8 mouse cellular contexts compared by ENCODE assay signal in genomic region chr16:91484387-91484786, GRCm38 (mm10). TPM values are rescaled to one million over a fixed set of nuclear protein-coding genes. Genes with fewer than 3 reads are reported as not detected.
A peak's percentile ranks its signal among the peaks of the same experiment; 100 is the strongest.
DNase-seq lines count a peak whose midpoint lies in the region; ATAC-seq and TF ChIP-seq lines count a peak whose summit lies in the region.

No protein-coding gene starts in this region.

- H3K27ac ChIP-seq in heart, embryonic 10.5 days, result peak overlapping the region; percentile 95
- peak overlapping the region; percentile 82 for H3K27ac ChIP-seq in ES-Bruce4 (ENCODE audit: insufficient read depth, low read length)
- peak overlapping the region; percentile 13; the same call in 1 of the 2 replicates for H3K27ac ChIP-seq in forebrain, embryonic 11.5 days (ENCODE audit: low read depth, low read length)
- H3K27ac ChIP-seq in liver, embryonic 11.5 days (ENCODE audit: low read depth, low read length), result peak overlapping the region; percentile 98

- no peak for TF ChIP-seq CTCF in ES-Bruce4 (IDR thresholded peaks at IDR 0.05; ENCODE audit: low read depth, low read length)

- peak; percentile 31 for ATAC-seq in forebrain, embryonic 11.5 days (replicated peaks; ENCODE audit: low FRiP score)
- ATAC-seq in liver, embryonic 11.5 days (replicated peaks; ENCODE audit: low FRiP score), result peak; percentile 24; the same call in 1 of the 2 replicates

- H3K4me3 ChIP-seq in heart, embryonic 10.5 days, result peak overlapping the region; percentile 84
- H3K4me3 ChIP-seq in ES-Bruce4 (ENCODE audit: low read depth, low read length), result peak overlapping the region; percentile 91
- peak overlapping the region; percentile 87 for H3K4me3 ChIP-seq in forebrain, embryonic 11.5 days (ENCODE audit: low read depth, low read length)
- peak overlapping the region; percentile 93 for H3K4me3 ChIP-seq in liver, embryonic 11.5 days (ENCODE audit: low read depth, low read length)

- H3K4me2 ChIP-seq in forebrain, embryonic 11.5 days (ENCODE audit: low read depth, low read length, severe bottlenecking), result peak overlapping the region; percentile 57
- peak overlapping the region; percentile 71 for H3K4me2 ChIP-seq in liver, embryonic 11.5 days

- H3K4me1 ChIP-seq in heart, embryonic 10.5 days, result peaks cover 8% of the 10 kb centered on the region
- H3K4me1 ChIP-seq in ES-Bruce4 (ENCODE audit: control insufficient read depth, insufficient read depth, low read length), result no peaks in the 10 kb centered on the region
- peaks cover 4% of the 10 kb centered on the region for H3K4me1 ChIP-seq in forebrain, embryonic 11.5 days (replicated peaks; ENCODE audit: control insufficient read depth, insufficient read depth, low read length)
- H3K4me1 ChIP-seq in liver, embryonic 11.5 days (replicated peaks; ENCODE audit: control insufficient read depth, insufficient read depth, low read length), result peaks cover 8% of the 10 kb centered on the region

- H3K9ac ChIP-seq in ES-Bruce4 (ENCODE audit: low read depth, poor library complexity, severe bottlenecking), result peak overlapping the region; percentile 61
- peak overlapping the region; percentile 69 for H3K9ac ChIP-seq in forebrain, embryonic 11.5 days (ENCODE audit: low read length)
- peak overlapping the region; percentile 65 for H3K9ac ChIP-seq in liver, embryonic 11.5 days (ENCODE audit: low read depth, low read length)

- DNase-seq in heart, embryonic 10.5 days (ENCODE audit: low spot score), result no peak
- DNase-seq in heart, adult 18-20 months, result no peak
- DNase-seq in forebrain, embryonic 11.5 days (ENCODE audit: low spot score), result no peak
- DNase-seq in liver, embryonic 11.5 days (ENCODE audit: low spot score), result no peak
- DNase-seq in Muller cell, postnatal 12 days (ENCODE audit: inconsistent ontology term), result no peak
- DNase-seq in urinary bladder, adult 2 months (ENCODE audit: low spot score), result no peak
- no peak for DNase-seq in left cerebral cortex, adult 9 months (ENCODE audit: low spot score in 2 of 2)

- WGBS in heart, embryonic 10.5 days, result 47% methylated on average over 17 of the region's 17 CpGs
- WGBS in forebrain, embryonic 11.5 days, result 47% methylated on average over 17 of the region's 17 CpGs
- 50% methylated on average over 17 of the region's 17 CpGs for WGBS in liver, embryonic 11.5 days

- no peak for TF ChIP-seq POLR2A in ES-Bruce4 (IDR thresholded peaks at IDR 0.05; ENCODE audit: insufficient read depth, low read length)

- TF ChIP-seq EP300 in ES-Bruce4 (IDR thresholded peaks at IDR 0.05; ENCODE audit: insufficient read depth, low read depth, low read length), result no peak

- no peaks in the 10 kb centered on the region for H3K27me3 ChIP-seq in heart, embryonic 10.5 days (ENCODE audit: insufficient read depth, poor library complexity, severe bottlenecking)
- no peaks in the 10 kb centered on the region for H3K27me3 ChIP-seq in ES-Bruce4 (ENCODE audit: control insufficient read depth, insufficient read depth, low read length, poor library complexity, severe bottlenecking)
- H3K27me3 ChIP-seq in forebrain, embryonic 11.5 days (ENCODE audit: control insufficient read depth, insufficient read depth, low read length), result no peaks in the 10 kb centered on the region
- H3K27me3 ChIP-seq in liver, embryonic 11.5 days (replicated peaks; ENCODE audit: control insufficient read depth, insufficient read depth, low read length), result no peaks in the 10 kb centered on the region

- H3K9me3 ChIP-seq in heart, embryonic 10.5 days, result no peaks in the 10 kb centered on the region; the same call in 1 of the 2 replicates
- H3K9me3 ChIP-seq in ES-Bruce4 (replicated peaks; ENCODE audit: control insufficient read depth, insufficient read depth, low read length, poor library complexity, severe bottlenecking), result no peaks in the 10 kb centered on the region
- no peaks in the 10 kb centered on the region for H3K9me3 ChIP-seq in forebrain, embryonic 11.5 days (ENCODE audit: control insufficient read depth, low read length)
- H3K9me3 ChIP-seq in liver, embryonic 11.5 days (ENCODE audit: control insufficient read depth, low read length), result no peaks in the 10 kb centered on the region

- H3K36me3 ChIP-seq in heart, embryonic 10.5 days, result peaks cover 11% of the 10 kb centered on the region; the same call in 1 of the 2 replicates
- no peaks in the 10 kb centered on the region for H3K36me3 ChIP-seq in ES-Bruce4 (ENCODE audit: control insufficient read depth, insufficient read depth, low read length, poor library complexity, severe bottlenecking)
- no peaks in the 10 kb centered on the region for H3K36me3 ChIP-seq in forebrain, embryonic 11.5 days (ENCODE audit: control insufficient read depth, insufficient read depth, low read length)
- peaks cover 5% of the 10 kb centered on the region; the same call in 1 of the 2 replicates for H3K36me3 ChIP-seq in liver, embryonic 11.5 days (ENCODE audit: control insufficient read depth, insufficient read depth, low read length)

RNA-seq across cellular contexts. Expression of gene Ifnar1, which starts 0.7 kb away (rescaled TPM):
- 43.2 and 43.9 TPM in 2 replicates for polyA plus RNA-seq in heart, embryonic 10.5 days (2016; fragmentation: Nextera tagmentation; extraction: Ambion mirVana)
- 10 to 100 TPM; 19.0 to 23.1 TPM for total RNA-seq in heart, adult 18-20 months (2021)
- polyA plus RNA-seq in ES-Bruce4 (2011; ENCODE audit: insufficient read depth, insufficient read length, low read depth, missing spikeins), result 31.3 and 35.3 TPM in 2 replicates
- 51.4 and 53.1 TPM in 2 replicates for polyA plus RNA-seq in forebrain, embryonic 11.5 days (2014; fragmentation: Nextera tagmentation; extraction: Ambion mirVana)
- 32.6 and 35.5 TPM in 2 replicates for polyA plus RNA-seq in liver, embryonic 11.5 days (2014; fragmentation: Nextera tagmentation; extraction: Ambion mirVana)
- polyA plus RNA-seq in urinary bladder, adult 2 months (2012; rRNA removed), result 30.8 and 33.2 TPM in 2 replicates

Comparison
In these comparisons a context has a peak if more than half of its experiments do, and no peak if none do; other contexts are left out.
1. H3K27ac ChIP-seq: peak in every context shown above with its lines; median percentile 98 in liver, embryonic 11.5 days; 95 in heart, embryonic 10.5 days; 82 in ES-Bruce4; 13 in forebrain, embryonic 11.5 days.